Mouse (Mus musculus): ENCODE results near the gene Amer2. TPM values are rescaled to one million over a fixed set of nuclear protein-coding genes. Genes with fewer than 3 reads are reported as not detected.

Gene Amer2
- polyA plus RNA-seq, 1 experiment from 2014 or later, result 2.4 TPM

DNA sequence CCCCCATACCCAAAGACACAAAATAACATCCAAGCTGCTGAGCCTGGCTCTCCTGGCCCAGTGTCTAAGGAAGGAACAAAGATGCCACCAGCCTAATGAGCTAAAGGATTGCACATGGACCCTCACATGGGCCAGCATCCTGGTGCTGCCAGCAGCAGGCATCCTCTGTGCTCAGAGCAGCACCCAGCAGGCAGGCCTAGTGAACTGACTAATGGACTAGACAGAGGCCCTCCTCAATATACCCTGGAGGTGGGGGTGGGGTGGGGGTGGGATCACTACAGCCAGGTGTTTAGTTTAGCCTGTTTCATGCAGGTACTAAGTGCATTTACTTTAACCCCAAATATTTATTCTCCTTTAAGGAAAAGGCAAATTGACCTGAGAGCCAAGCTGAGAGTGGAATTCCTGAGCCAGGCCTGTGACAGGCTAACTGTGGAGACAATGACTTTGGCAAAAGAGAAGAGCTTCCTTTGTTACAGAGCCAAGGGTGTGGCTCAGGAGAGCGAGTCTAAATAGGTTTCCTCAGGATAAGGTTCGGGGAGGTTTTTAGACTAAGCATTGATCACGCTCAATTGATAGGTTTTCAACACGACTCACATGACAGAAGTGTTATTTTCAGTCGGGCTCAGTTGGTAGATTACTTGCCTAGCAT is 3.3 kb upstream of the Amer2 start:
- Histone ChIP-seq H3K4me3 (ENCODE audit: low read length) (no peak overlapping the region), H3K9ac (ENCODE audit: low read depth, low read length) (no peak overlapping the region), H3K27ac (ENCODE audit: low read depth, low read length) (no peak overlapping the region), H3K4me1 (ENCODE audit: control insufficient read depth, insufficient read depth, low read length) (no peaks in the 10 kb centered on the region), H3K9me3 (ENCODE audit: control insufficient read depth, low read length) (no peaks in the 10 kb centered on the region), H3K27me3 (ENCODE audit: control insufficient read depth, insufficient read depth, low read length) (no peaks in the 10 kb centered on the region), H3K4me2 (replicated peaks; ENCODE audit: low read depth, low read length) (no peak overlapping the region), H3K36me3 (ENCODE audit: control insufficient read depth, insufficient read depth, low read length) (no peaks in the 10 kb centered on the region)
- no peak for ATAC-seq (ENCODE audit: low FRiP score, low TSS enrichment)
- 75% methylated on average over 5 of the region's 5 CpGs for WGBS

- H3K27me3 ChIP-seq (ENCODE audit: control insufficient read depth, insufficient read depth, low read length), result peaks cover 24% of the 10 kb centered on the region
- no peak overlapping the region for H3K27ac ChIP-seq (ENCODE audit: low read depth, low read length)
- no peak for ATAC-seq (ENCODE audit: low FRiP score, low TSS enrichment)
- H3K9me3 ChIP-seq (ENCODE audit: control insufficient read depth, low read length), result no peaks in the 10 kb centered on the region
- H3K4me2 ChIP-seq (replicated peaks; ENCODE audit: low read depth, low read length), result no peak overlapping the region
- no peaks in the 10 kb centered on the region; the same call in none of the 2 replicates for H3K4me1 ChIP-seq (ENCODE audit: control insufficient read depth, insufficient read depth, low read length)
- no peaks in the 10 kb centered on the region for H3K36me3 ChIP-seq (ENCODE audit: control insufficient read depth, insufficient read depth, low read length)
- no peak overlapping the region for H3K4me3 ChIP-seq (ENCODE audit: low read length)
- WGBS, result 73% methylated on average over 2 of the region's 2 CpGs
- H3K9ac ChIP-seq (ENCODE audit: low read depth, low read length), result no peak overlapping the region
Measured at GRCm38 (mm10) chr14:60377107-60377506, 4.0 kb downstream of the Amer2 start.

DNA sequence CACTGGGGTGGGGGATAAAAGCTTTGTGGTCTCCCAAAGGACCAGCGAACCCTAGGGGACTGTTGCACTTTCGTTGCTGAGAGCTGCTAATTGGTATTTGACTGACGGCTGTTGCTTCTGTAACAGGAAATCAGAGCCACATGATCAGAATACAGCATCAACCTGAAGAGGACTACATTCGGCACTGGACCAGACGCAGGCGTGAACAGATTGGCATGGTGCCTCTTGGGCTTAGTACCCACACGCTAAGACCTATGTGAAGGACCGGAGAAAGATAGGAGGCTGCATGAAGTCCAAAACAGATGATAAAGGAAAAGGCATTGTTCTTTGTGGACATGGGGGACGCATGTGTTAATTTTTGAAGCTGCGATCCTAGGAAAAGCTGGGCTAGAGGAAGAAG is 4.5 kb downstream of the Amer2 start:
- ATAC-seq (ENCODE audit: low FRiP score, low TSS enrichment), result no peak

GRCm38 (mm10) chr14:60378057-60378565 is 5.1 kb downstream of the Amer2 start:
- WGBS, result under 1% methylated on average over 53 of the region's 53 CpGs
- no peaks in the 10 kb centered on the region for H3K36me3 ChIP-seq (ENCODE audit: control insufficient read depth, insufficient read depth, low read length)
- peak; percentile 90 for ATAC-seq (ENCODE audit: low FRiP score, low TSS enrichment)

More for the DNA sequence above, 4.5 kb downstream of the Amer2 start:
- Histone ChIP-seq H3K4me2 (replicated peaks; ENCODE audit: low read depth, low read length) (peak overlapping the region; percentile 97), H3K27ac (ENCODE audit: low read depth, low read length) (no peak overlapping the region), H3K9ac (ENCODE audit: low read depth, low read length) (no peak overlapping the region), H3K9me3 (ENCODE audit: control insufficient read depth, low read length) (no peaks in the 10 kb centered on the region), H3K4me1 (ENCODE audit: control insufficient read depth, insufficient read depth, low read length) (no peaks in the 10 kb centered on the region; the same call in none of the 2 replicates), H3K4me3 (ENCODE audit: low read length) (peak overlapping the region; percentile 63; the same call in 1 of the 2 replicates), H3K36me3 (ENCODE audit: control insufficient read depth, insufficient read depth, low read length) (no peaks in the 10 kb centered on the region), H3K27me3 (ENCODE audit: control insufficient read depth, insufficient read depth, low read length) (peaks cover 24% of the 10 kb centered on the region)
- 48% methylated on average over 10 of the region's 10 CpGs for WGBS

DNA sequence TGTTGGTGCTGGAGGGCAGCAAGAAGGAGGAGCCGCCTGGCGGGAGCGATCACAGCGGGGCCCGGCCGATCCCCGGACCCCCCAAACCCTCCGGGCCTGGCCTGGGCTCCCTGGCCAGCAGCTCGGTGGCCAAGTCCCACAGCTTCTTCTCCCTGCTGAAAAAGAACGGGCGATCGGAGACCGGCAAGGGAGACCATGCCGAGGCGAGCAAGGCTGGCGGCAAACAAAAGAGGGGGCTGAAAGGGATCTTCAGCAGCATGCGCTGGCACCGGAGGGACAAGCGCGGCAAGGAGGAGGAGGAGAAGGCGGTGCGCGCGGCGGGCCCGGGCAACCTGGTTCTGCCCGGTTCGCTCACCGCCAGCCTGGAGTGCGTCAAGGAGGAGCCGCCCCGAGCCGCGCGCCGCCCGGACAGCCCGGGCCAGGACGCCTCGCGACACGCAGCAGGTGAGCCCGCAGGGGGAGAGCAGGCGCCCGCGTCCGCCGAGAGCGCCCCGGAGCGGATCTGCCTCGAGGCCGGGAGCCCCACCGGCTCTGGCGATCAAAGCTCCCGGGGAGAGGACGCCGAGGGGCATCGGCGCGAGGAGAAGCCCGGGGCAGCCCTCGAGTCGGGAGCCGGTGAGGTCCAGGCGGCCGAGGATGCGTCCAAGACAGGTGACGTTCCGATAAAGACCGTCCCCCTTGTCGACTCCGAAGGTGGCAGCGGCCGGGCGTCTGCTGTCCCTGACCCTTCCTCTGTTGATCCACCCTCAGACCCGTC is 5.7 kb downstream of the Amer2 start:
- Histone ChIP-seq H3K27me3 (ENCODE audit: control insufficient read depth, insufficient read depth, low read length) (peaks cover 24% of the 10 kb centered on the region), H3K4me3 (ENCODE audit: low read length) (peak overlapping the region; percentile 63), H3K4me1 (ENCODE audit: control insufficient read depth, insufficient read depth, low read length) (no peaks in the 10 kb centered on the region; the same call in none of the 2 replicates), H3K36me3 (ENCODE audit: control insufficient read depth, insufficient read depth, low read length) (no peaks in the 10 kb centered on the region), H3K9ac (ENCODE audit: low read depth, low read length) (peak overlapping the region; percentile 65), H3K4me2 (replicated peaks; ENCODE audit: low read depth, low read length) (peak overlapping the region; percentile 97), H3K27ac (ENCODE audit: low read depth, low read length) (no peak overlapping the region), H3K9me3 (ENCODE audit: control insufficient read depth, low read length) (no peaks in the 10 kb centered on the region)
- WGBS, result 1% methylated on average over 68 of the region's 77 CpGs
- ATAC-seq (ENCODE audit: low FRiP score, low TSS enrichment), result peak; percentile 72

More at GRCm38 (mm10) chr14:60378057-60378565, 5.1 kb downstream of the Amer2 start:
- Histone ChIP-seq H3K9me3 (ENCODE audit: control insufficient read depth, low read length) (no peaks in the 10 kb centered on the region), H3K9ac (ENCODE audit: low read depth, low read length) (peak overlapping the region; percentile 65), H3K27ac (ENCODE audit: low read depth, low read length) (no peak overlapping the region), H3K4me3 (ENCODE audit: low read length) (peak overlapping the region; percentile 63), H3K4me2 (replicated peaks; ENCODE audit: low read depth, low read length) (peak overlapping the region; percentile 97), H3K4me1 (ENCODE audit: control insufficient read depth, insufficient read depth, low read length) (no peaks in the 10 kb centered on the region; the same call in none of the 2 replicates), H3K27me3 (ENCODE audit: control insufficient read depth, insufficient read depth, low read length) (peaks cover 24% of the 10 kb centered on the region)

GRCm38 (mm10) chr14:60379323-60379957 is 6.4 kb downstream of the Amer2 start:
- no peaks in the 10 kb centered on the region for H3K9me3 ChIP-seq (ENCODE audit: control insufficient read depth, low read length)
- H3K27me3 ChIP-seq (ENCODE audit: control insufficient read depth, insufficient read depth, low read length), result peaks cover 24% of the 10 kb centered on the region
- H3K36me3 ChIP-seq (ENCODE audit: control insufficient read depth, insufficient read depth, low read length), result no peaks in the 10 kb centered on the region
- no peak overlapping the region for H3K27ac ChIP-seq (ENCODE audit: low read depth, low read length)
- peak overlapping the region; percentile 63 for H3K4me3 ChIP-seq (ENCODE audit: low read length)
- peak overlapping the region; percentile 97 for H3K4me2 ChIP-seq (replicated peaks; ENCODE audit: low read depth, low read length)
- H3K9ac ChIP-seq (ENCODE audit: low read depth, low read length), result peak overlapping the region; percentile 65; the same call in 1 of the 2 replicates
- no peaks in the 10 kb centered on the region; the same call in none of the 2 replicates for H3K4me1 ChIP-seq (ENCODE audit: control insufficient read depth, insufficient read depth, low read length)
- ATAC-seq (ENCODE audit: low FRiP score, low TSS enrichment), result no peak
- WGBS, result 58% methylated on average over 20 of the region's 20 CpGs

DNA sequence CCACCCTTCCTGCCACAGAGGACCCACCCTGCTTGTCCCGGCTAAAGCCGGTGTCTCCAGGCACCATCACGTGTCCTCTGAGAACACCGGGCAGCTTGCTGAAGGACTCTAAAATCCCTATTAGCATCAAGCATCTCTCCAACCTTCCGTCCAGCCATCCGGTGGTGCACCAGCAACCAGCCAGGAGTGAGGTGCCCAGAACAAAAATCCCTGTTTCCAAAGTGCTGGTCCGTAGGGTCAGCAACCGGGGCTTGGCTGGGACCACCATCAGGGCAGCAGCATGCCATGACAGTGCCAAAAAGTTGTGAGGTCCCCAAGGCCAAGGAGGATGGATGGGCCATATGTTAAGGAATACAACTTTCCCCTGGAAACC is 6.9 kb downstream of the Amer2 start:
- no peaks in the 10 kb centered on the region; the same call in none of the 2 replicates for H3K4me1 ChIP-seq (ENCODE audit: control insufficient read depth, insufficient read depth, low read length)
- H3K4me2 ChIP-seq (replicated peaks; ENCODE audit: low read depth, low read length), result 0 out of 2 replicates have a peak overlapping the region, but pooled peaks have one; percentile 97
- no peak overlapping the region for H3K9ac ChIP-seq (ENCODE audit: low read depth, low read length)
- H3K27me3 ChIP-seq (ENCODE audit: control insufficient read depth, insufficient read depth, low read length), result peaks cover 24% of the 10 kb centered on the region
- H3K4me3 ChIP-seq (ENCODE audit: low read length), result no peak overlapping the region
- H3K9me3 ChIP-seq (ENCODE audit: control insufficient read depth, low read length), result no peaks in the 10 kb centered on the region
- H3K36me3 ChIP-seq (ENCODE audit: control insufficient read depth, insufficient read depth, low read length), result no peaks in the 10 kb centered on the region
- no peak for ATAC-seq (ENCODE audit: low FRiP score, low TSS enrichment)
- H3K27ac ChIP-seq (ENCODE audit: low read depth, low read length), result no peak overlapping the region
- 95% methylated on average over 8 of the region's 8 CpGs for WGBS

DNA sequence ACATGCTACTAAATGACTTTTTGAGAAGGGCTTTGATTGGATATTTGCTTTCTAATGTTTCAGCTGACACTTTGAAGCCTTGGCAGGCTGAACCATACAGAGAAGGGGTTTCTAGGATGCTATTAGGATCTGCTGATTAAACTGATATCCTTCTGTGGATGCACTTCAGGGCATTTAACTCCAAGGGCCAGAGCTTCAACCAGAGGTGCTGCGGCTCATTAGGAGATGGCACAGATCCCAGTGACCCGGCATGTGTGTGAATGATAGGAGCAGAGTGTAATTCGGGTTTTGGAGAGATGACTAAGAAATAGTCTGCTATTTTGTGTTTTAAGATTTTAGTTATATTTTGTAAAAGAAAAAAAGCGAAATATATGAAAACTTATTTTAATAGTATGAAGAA is 8.6 kb downstream of the Amer2 start:
- ATAC-seq (ENCODE audit: low FRiP score, low TSS enrichment), result no peak
- Histone ChIP-seq H3K4me1 (ENCODE audit: control insufficient read depth, insufficient read depth, low read length) (no peaks in the 10 kb centered on the region; the same call in none of the 2 replicates), H3K36me3 (ENCODE audit: control insufficient read depth, insufficient read depth, low read length) (no peaks in the 10 kb centered on the region), H3K4me2 (replicated peaks; ENCODE audit: low read depth, low read length) (no peak overlapping the region), H3K4me3 (ENCODE audit: low read length) (no peak overlapping the region), H3K27me3 (ENCODE audit: control insufficient read depth, insufficient read depth, low read length) (peaks cover 24% of the 10 kb centered on the region), H3K27ac (ENCODE audit: low read depth, low read length) (no peak overlapping the region), H3K9ac (ENCODE audit: low read depth, low read length) (no peak overlapping the region), H3K9me3 (ENCODE audit: control insufficient read depth, low read length) (no peaks in the 10 kb centered on the region)
- 79% methylated on average over 4 of the region's 4 CpGs for WGBS
